ENCODE assay signal across 8 mouse cellular contexts in genomic region chr3:147181501-147182365, GRCm38 (mm10).
DNase-seq lines count a peak whose midpoint lies in the region; ATAC-seq and TF ChIP-seq lines count a peak whose summit lies in the region.

No protein-coding gene starts in this region.

- DNase-seq in heart, postnatal 25 days (ENCODE audit: low spot score): no peak
- DNase-seq in G1E (ENCODE audit: low spot score): no peak
- DNase-seq in spleen, adult 12 weeks (ENCODE audit: low spot score): no peak
- no peak for DNase-seq in gastrocnemius, adult 2 months
- no peak for DNase-seq in urinary bladder, adult 18-20 months (ENCODE audit: low spot score in 2 of 2)

- H3K4me3 ChIP-seq in heart, embryonic 11.5 days (ENCODE audit: low read depth, low read length): peak overlapping the region; percentile 13
- H3K4me3 ChIP-seq in G1E (ENCODE audit: low read depth, low read length): peak overlapping the region; percentile 33; the same call in 1 of the 2 replicates
- H3K4me3 ChIP-seq in forebrain, embryonic 15.5 days: no peak overlapping the region
- no peak overlapping the region for H3K4me3 ChIP-seq in gastrocnemius, adult 2 months

- peak overlapping the region; percentile 60 for H3K4me2 ChIP-seq in heart, embryonic 11.5 days
- peak overlapping the region; percentile 26 for H3K4me2 ChIP-seq in forebrain, embryonic 15.5 days (replicated peaks)

- no peaks in the 10 kb centered on the region for H3K27me3 ChIP-seq in heart, embryonic 11.5 days (ENCODE audit: control insufficient read depth, insufficient read depth, low read length)
- no peaks in the 10 kb centered on the region for H3K27me3 ChIP-seq in G1E (ENCODE audit: insufficient read depth, low read length)
- H3K27me3 ChIP-seq in forebrain, embryonic 15.5 days: no peaks in the 10 kb centered on the region

- H3K9ac ChIP-seq in heart, embryonic 11.5 days (ENCODE audit: low read depth, low read length): no peak overlapping the region
- no peak overlapping the region for H3K9ac ChIP-seq in forebrain, embryonic 15.5 days (replicated peaks)

- H3K4me1 ChIP-seq in heart, embryonic 11.5 days (ENCODE audit: control insufficient read depth, insufficient read depth, low read length): peaks cover 19% of the 10 kb centered on the region
- no peaks in the 10 kb centered on the region for H3K4me1 ChIP-seq in G1E (ENCODE audit: insufficient read depth, low read depth, low read length)
- peaks cover 42% of the 10 kb centered on the region for H3K4me1 ChIP-seq in forebrain, embryonic 15.5 days

- ATAC-seq in heart, embryonic 11.5 days (replicated peaks; ENCODE audit: insufficient number of reproducible peaks, low FRiP score, low TSS enrichment): peak; percentile 56
- ATAC-seq in G1E (ENCODE audit: extremely low read depth, insufficient number of reproducible peaks, low FRiP score, poor library complexity, severe bottlenecking): no peak
- peak; percentile 38 for ATAC-seq in forebrain, embryonic 15.5 days (replicated peaks)
- ATAC-seq in megakaryocyte, adult 5-6 weeks (ENCODE audit: poor library complexity, severe bottlenecking): 0 out of 2 replicates have a peak, but pooled peaks have one; percentile 13

- H3K36me3 ChIP-seq in heart, embryonic 11.5 days (ENCODE audit: control insufficient read depth, insufficient read depth, low read length): no peaks in the 10 kb centered on the region
- no peaks in the 10 kb centered on the region for H3K36me3 ChIP-seq in G1E (replicated peaks)
- no peaks in the 10 kb centered on the region for H3K36me3 ChIP-seq in forebrain, embryonic 15.5 days

- intact Hi-C loops in heart, postnatal 25 days (cut with DNase I): no loop called here
- intact Hi-C loops in gastrocnemius, adult 2 months (cut with DNase I): no loop called here

- no peak for TF ChIP-seq CTCF in G1E (IDR thresholded peaks at IDR 0.05; ENCODE audit: low read depth, low read length)
- TF ChIP-seq CTCF in gastrocnemius, adult 2 months (IDR thresholded peaks at IDR 0.05): no peak

- WGBS in heart, embryonic 11.5 days (ENCODE audit: insufficient replicate concordance): 2% methylated on average over 20 of the region's 20 CpGs
- 2% methylated on average over 20 of the region's 20 CpGs for WGBS in forebrain, embryonic 15.5 days

- H3K27ac ChIP-seq in heart, embryonic 11.5 days (ENCODE audit: low read depth, low read length): no peak overlapping the region
- H3K27ac ChIP-seq in forebrain, embryonic 15.5 days (replicated peaks): peak overlapping the region; percentile 67
- H3K27ac ChIP-seq in gastrocnemius, adult 2 months: no peak overlapping the region

- no peaks in the 10 kb centered on the region for H3K9me3 ChIP-seq in heart, embryonic 11.5 days (replicated peaks; ENCODE audit: control insufficient read depth, low read length)
- peaks cover 50% of the 10 kb centered on the region for H3K9me3 ChIP-seq in G1E (replicated peaks)
- H3K9me3 ChIP-seq in forebrain, embryonic 15.5 days: no peaks in the 10 kb centered on the region

Comparison
In these comparisons a context has a peak if more than half of its experiments do, and no peak if none do; other contexts are left out.
1. H3K4me3 ChIP-seq: peak in heart, embryonic 11.5 days (single experiment) and G1E (single experiment); none in forebrain, embryonic 15.5 days (single experiment) and gastrocnemius, adult 2 months (single experiment).